Mouse (Mus musculus) thymus, adult 2 months (tissue): ENCODE results near the gene Sim2. TPM values are rescaled to one million over a fixed set of nuclear protein-coding genes. Genes with fewer than 3 reads are reported as not detected.

Source experiments
- DNase-seq: peaks from one replicate; pipeline ENCODE4 v3.0.0; 2021
- H3K27ac ChIP-seq: fragments of 200-500 bp; 2 replicates; pipeline ENCODE4 v1.5.1; 2012; ENCODE audit warnings: low read length, control low read depth; ENCODE audit not compliant: control insufficient read depth, insufficient read depth
- H3K27me3 ChIP-seq: fragments of 200-500 bp; 2 replicates; pipeline ENCODE4 v1.6.1; 2012; ENCODE audit warnings: mild to moderate bottlenecking, low read length, moderate library complexity, mixed read lengths; ENCODE audit not compliant: control insufficient read depth, insufficient read depth
- H3K36me3 ChIP-seq: fragments of 200-500 bp; 2 replicates; pipeline ENCODE4 v1.6.1; 2012; ENCODE audit warnings: mild to moderate bottlenecking, low read length, moderate library complexity; ENCODE audit not compliant: control insufficient read depth, insufficient read depth
- H3K4me1 ChIP-seq: fragments of 200-500 bp; replicated peaks from 2 replicates; pipeline ENCODE4 v1.6.1; 2012; ENCODE audit warnings: low read length; ENCODE audit not compliant: control insufficient read depth, insufficient read depth
- H3K4me3 ChIP-seq: fragments of 200-500 bp; 2 replicates; pipeline ENCODE4 v1.5.1; 2012; ENCODE audit warnings: mild to moderate bottlenecking, low read length, control low read depth, moderate library complexity; ENCODE audit not compliant: control insufficient read depth, insufficient read depth
- CTCF ChIP-seq: fragments of 200-500 bp; IDR thresholded peaks from 2 replicates; pipeline ENCODE4 v1.5.1; 2012; ENCODE audit warnings: mild to moderate bottlenecking, control low read depth, low read length, moderate library complexity, borderline replicate concordance; ENCODE audit not compliant: control insufficient read depth, poor library complexity, insufficient read depth; ENCODE audit errors: extremely low read depth
- POLR2A ChIP-seq: fragments of 200-500 bp; IDR thresholded peaks from 2 replicates; pipeline ENCODE4 v1.6.1; 2012; ENCODE audit warnings: mild to moderate bottlenecking, low read length, control low read depth, moderate library complexity; ENCODE audit not compliant: control insufficient read depth, poor library complexity, insufficient read depth; ENCODE audit errors: extremely low read depth
- WGBS: fragments of 180-500 bp; shearing (Covaris S2); methylation state at CpG from one replicate; pipeline ENCODE4 v1.1.7; 2018; 5-methylcytosine and 5-hydroxymethylcytosine counted together
- polyA plus RNA-seq: library from polyadenylated mRNA; depleted of rRNA; stranded (reverse); fragments of >200 nt; gene quantifications from 2 replicates; pipeline ENCODE4 v1.2.3, GENCODE M21; 2012

Gene Sim2
- polyA plus RNA-seq, 1 experiment = 0.07 TPM

GRCm38 (mm10) chr16:94065728-94066674 is 18.7 kb upstream of the Sim2 start:
- peak overlapping the region; percentile 11 for H3K4me3 ChIP-seq
- TF ChIP-seq POLR2A (no peak), CTCF (no peak)
- 70% methylated on average over 24 of the region's 24 CpGs for WGBS

GRCm38 (mm10) chr16:94066771-94067170 is 18.0 kb upstream of the Sim2 start:
- DNase-seq = no peak
- H3K36me3 ChIP-seq = no peaks in the 10 kb centered on the region
- peaks cover 10% of the 10 kb centered on the region for H3K4me1 ChIP-seq
- H3K27ac ChIP-seq = no peak overlapping the region
- no peak overlapping the region for H3K4me3 ChIP-seq
- WGBS = 33% methylated on average over 6 of the region's 6 CpGs
- H3K27me3 ChIP-seq = no peaks in the 10 kb centered on the region
- TF ChIP-seq CTCF = no peak
- no peak for TF ChIP-seq POLR2A

More at GRCm38 (mm10) chr16:94065728-94066674, 18.7 kb upstream of the Sim2 start:
- Histone ChIP-seq H3K36me3 (no peaks in the 10 kb centered on the region), H3K4me1 (peaks cover 10% of the 10 kb centered on the region), H3K27me3 (no peaks in the 10 kb centered on the region), H3K27ac (no peak overlapping the region)
- no peak for DNase-seq

- 14% methylated on average over 5 of the region's 5 CpGs for WGBS
- H3K27ac ChIP-seq = no peak overlapping the region
- H3K4me3 ChIP-seq = no peak overlapping the region
- no peaks in the 10 kb centered on the region; the same call in 1 of the 2 replicates for H3K27me3 ChIP-seq
- H3K36me3 ChIP-seq = no peaks in the 10 kb centered on the region
- H3K4me1 ChIP-seq = peaks cover 10% of the 10 kb centered on the region
- no peak for DNase-seq
- TF ChIP-seq POLR2A = no peak
- TF ChIP-seq CTCF = no peak
Observed at GRCm38 (mm10) chr16:94067280-94067679, 17.5 kb upstream of the Sim2 start.

GRCm38 (mm10) chr16:94069061-94069460 is 15.7 kb upstream of the Sim2 start:
- WGBS = 87% methylated on average over 5 of the region's 5 CpGs

GRCm38 (mm10) chr16:94070920-94071319 is 13.8 kb upstream of the Sim2 start:
- TF ChIP-seq POLR2A = no peak
- no peak for TF ChIP-seq CTCF

More at GRCm38 (mm10) chr16:94069061-94069460, 15.7 kb upstream of the Sim2 start:
- TF ChIP-seq POLR2A (no peak), CTCF (no peak)
- Histone ChIP-seq H3K27me3 (no peaks in the 10 kb centered on the region; the same call in 1 of the 2 replicates), H3K36me3 (no peaks in the 10 kb centered on the region), H3K27ac (no peak overlapping the region), H3K4me1 (peaks cover 10% of the 10 kb centered on the region), H3K4me3 (no peak overlapping the region)
- no peak for DNase-seq

GRCm38 (mm10) chr16:94071468-94071867 is 13.3 kb upstream of the Sim2 start:
- 89% methylated on average over 8 of the region's 8 CpGs for WGBS
- no peaks in the 10 kb centered on the region for H3K36me3 ChIP-seq
- peaks cover 5% of the 10 kb centered on the region for H3K4me1 ChIP-seq
- H3K27ac ChIP-seq = no peak overlapping the region
- H3K4me3 ChIP-seq = no peak overlapping the region
- no peak for DNase-seq
- no peak for TF ChIP-seq POLR2A
- TF ChIP-seq CTCF = no peak
- H3K27me3 ChIP-seq = no peaks in the 10 kb centered on the region; the same call in 1 of the 2 replicates

More at GRCm38 (mm10) chr16:94070920-94071319, 13.8 kb upstream of the Sim2 start:
- Histone ChIP-seq H3K4me1 (peaks cover 10% of the 10 kb centered on the region), H3K36me3 (no peaks in the 10 kb centered on the region), H3K27me3 (no peaks in the 10 kb centered on the region; the same call in 1 of the 2 replicates), H3K27ac (no peak overlapping the region), H3K4me3 (no peak overlapping the region)
- WGBS = 97% methylated on average over 9 of the region's 9 CpGs
- DNase-seq = no peak
